In the genomic region with DNA sequence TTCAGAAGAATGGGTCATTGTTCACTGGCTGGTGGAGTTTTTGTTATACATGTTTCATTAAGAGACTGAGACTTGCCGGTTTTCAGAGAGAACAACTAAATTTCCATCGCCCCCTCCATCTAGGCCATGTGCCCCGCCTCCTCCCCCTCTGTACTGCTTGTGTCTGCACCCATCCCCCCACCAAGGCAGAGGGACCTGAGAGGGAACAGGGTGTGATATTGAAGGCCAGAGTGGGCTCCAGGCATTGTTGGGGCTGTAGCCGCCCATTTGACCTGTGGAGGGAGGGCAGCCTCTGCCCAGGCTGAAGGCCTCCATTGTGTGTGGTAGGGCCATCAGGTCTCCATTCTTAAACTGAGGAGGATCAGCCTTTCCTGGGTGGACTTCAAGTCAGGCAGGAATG, we compare ENCODE assay signal across 24 mouse cellular contexts. TPM values are rescaled to one million over a fixed set of nuclear protein-coding genes. Genes with fewer than 3 reads are reported as not detected.
A peak's percentile ranks its signal among the peaks of the same experiment; 100 is the strongest.
DNase-seq lines count a peak whose midpoint lies in the region; ATAC-seq and TF ChIP-seq lines count a peak whose summit lies in the region.
"Had no signal": no experiment of that assay in that cellular context is flagged by ENCODE, and none has a peak within 500 bp of the region (broad histone marks: within the 10 kb centered on the region; RNA-seq: fewer than 3 reads in every experiment).

No protein-coding gene starts in this region.

- H3K4me1 ChIP-seq in hindbrain, embryonic 10.5 days (replicated peaks): peaks cover 53% of the 10 kb centered on the region
- peaks cover 33% of the 10 kb centered on the region for H3K4me1 ChIP-seq in hindbrain, embryonic 13.5 days (replicated peaks)
- peaks cover 93% of the 10 kb centered on the region for H3K4me1 ChIP-seq in E14TG2a.4 (replicated peaks; ENCODE audit: low read depth, low read length)
- H3K4me1 ChIP-seq in hindbrain, postnatal 0 days (ENCODE audit: insufficient read depth, low read length): no peaks in the 10 kb centered on the region
- H3K4me1 ChIP-seq: heart, embryonic 10.5 days had no signal

- H3K36me3 ChIP-seq in hindbrain, embryonic 10.5 days: peaks cover 99% of the 10 kb centered on the region
- peaks cover 93% of the 10 kb centered on the region for H3K36me3 ChIP-seq in hindbrain, embryonic 13.5 days
- peaks cover 100% of the 10 kb centered on the region for H3K36me3 ChIP-seq in E14TG2a.4 (ENCODE audit: insufficient read depth, low read length)
- peaks cover 64% of the 10 kb centered on the region for H3K36me3 ChIP-seq in hindbrain, postnatal 0 days (ENCODE audit: insufficient read depth, low read length)

- H3K27me3 ChIP-seq in hindbrain, embryonic 10.5 days (ENCODE audit: insufficient read depth, poor library complexity, severe bottlenecking): peaks cover 84% of the 10 kb centered on the region
- peaks cover 87% of the 10 kb centered on the region for H3K27me3 ChIP-seq in hindbrain, embryonic 13.5 days
- no peaks in the 10 kb centered on the region for H3K27me3 ChIP-seq in E14TG2a.4 (ENCODE audit: insufficient read depth, low read length)
- H3K27me3 ChIP-seq in hindbrain, postnatal 0 days (ENCODE audit: insufficient read depth, low read length): no peaks in the 10 kb centered on the region

- 36% methylated on average over 4 of the region's 4 CpGs for WGBS in hindbrain, embryonic 10.5 days
- WGBS in hindbrain, embryonic 13.5 days: 26% methylated on average over 4 of the region's 4 CpGs
- 51% methylated on average over 4 of the region's 4 CpGs for WGBS in hindbrain, postnatal 0 days

- no peaks in the 10 kb centered on the region for H3K9me3 ChIP-seq in hindbrain, embryonic 10.5 days
- H3K9me3 ChIP-seq in hindbrain, embryonic 13.5 days: no peaks in the 10 kb centered on the region
- H3K9me3 ChIP-seq in E14TG2a.4 (ENCODE audit: low read length): no peaks in the 10 kb centered on the region
- no peaks in the 10 kb centered on the region for H3K9me3 ChIP-seq in hindbrain, postnatal 0 days (ENCODE audit: low read length)
- H3K9me3 ChIP-seq: heart, embryonic 10.5 days; hindbrain, embryonic 15.5 days; neural tube, embryonic 13.5 days had no signal

- H3K9ac ChIP-seq in hindbrain, embryonic 13.5 days: no peak overlapping the region
- H3K9ac ChIP-seq in hindbrain, postnatal 0 days (replicated peaks; ENCODE audit: low read length): 0 out of 2 replicates have a peak overlapping the region, but pooled peaks have one; percentile 9
- H3K9ac ChIP-seq: hindbrain, embryonic 15.5 days; neural tube, embryonic 13.5 days had no signal

- TF ChIP-seq CTCF in E14TG2a.4 (conservative IDR thresholded peaks at IDR 0.05; ENCODE audit: low read length): no peak
- TF ChIP-seq CTCF in hindbrain, postnatal 0 days (IDR thresholded peaks at IDR 0.05; ENCODE audit: low read depth): no peak

- peak; percentile 65 for DNase-seq in hindbrain, embryonic 10.5 days (ENCODE audit: low spot score)
- DNase-seq in embryo, embryonic 10.5 days (ENCODE audit: low spot score): peak; percentile 43
- DNase-seq in hindbrain, postnatal 0 days (ENCODE audit: low spot score): no peak
- no peak for DNase-seq in adrenal gland, postnatal 14 days
- DNase-seq: cerebellum, adult 9-10 months; gastrocnemius, postnatal 36 days; kidney, adult 18-20 months; layer of hippocampus, postnatal 36 days; lung, adult 18-20 months; lung, postnatal 14 days had no signal

- H3K4me3 ChIP-seq in hindbrain, embryonic 10.5 days: no peak overlapping the region
- no peak overlapping the region for H3K4me3 ChIP-seq in hindbrain, embryonic 13.5 days
- H3K4me3 ChIP-seq in E14TG2a.4 (replicated peaks; ENCODE audit: low read length): peak overlapping the region; percentile 37; the same call in 1 of the 2 replicates
- no peak overlapping the region for H3K4me3 ChIP-seq in hindbrain, postnatal 0 days (ENCODE audit: low read length)
- H3K4me3 ChIP-seq: heart, embryonic 10.5 days; hindbrain, embryonic 15.5 days; neural tube, embryonic 13.5 days had no signal

- no peak overlapping the region for H3K4me2 ChIP-seq in hindbrain, embryonic 13.5 days
- no peak overlapping the region for H3K4me2 ChIP-seq in hindbrain, postnatal 0 days (ENCODE audit: low read depth, low read length)
- H3K4me2 ChIP-seq: hindbrain, embryonic 15.5 days; neural tube, embryonic 13.5 days had no signal

- ATAC-seq in hindbrain, embryonic 13.5 days (ENCODE audit: low FRiP score): no peak
- ATAC-seq in hindbrain, postnatal 0 days: no peak
- ATAC-seq in monocyte, adult 5-6 weeks (replicated peaks; ENCODE audit: insufficient number of reproducible peaks, low FRiP score, low TSS enrichment, poor library complexity, severe bottlenecking): no peak
- ATAC-seq: forebrain, embryonic 14.5 days had no signal

- H3K27ac ChIP-seq in hindbrain, embryonic 10.5 days: peak overlapping the region; percentile 54; the same call in 1 of the 2 replicates
- no peak overlapping the region for H3K27ac ChIP-seq in hindbrain, embryonic 13.5 days
- no peak overlapping the region for H3K27ac ChIP-seq in hindbrain, postnatal 0 days
- H3K27ac ChIP-seq: heart, embryonic 10.5 days; hindbrain, embryonic 15.5 days; kidney, postnatal 0 days; neural tube, embryonic 13.5 days had no signal

RNA-seq across cellular contexts. Expression of gene Prdm12, which starts 28.9 kb away (rescaled TPM):
- polyA plus RNA-seq in hindbrain, embryonic 10.5 days (2016; fragmentation: Nextera tagmentation; extraction: Ambion mirVana): 3.8 and 8.1 TPM in 2 replicates
- polyA plus RNA-seq in hindbrain, embryonic 13.5 days (2015; fragmentation: Nextera tagmentation; extraction: Ambion mirVana): 2.2 and 4.0 TPM in 2 replicates
- total RNA-seq in hindbrain, postnatal 0 days (2014; rRNA removed): not detected in 2 replicates
- 0.16 and 0.24 TPM in 2 replicates for polyA plus RNA-seq in hindbrain, postnatal 0 days (2015; fragmentation: Nextera tagmentation; extraction: Ambion mirVana)
- total RNA-seq in monocyte, adult 5-6 weeks (2017): not detected in 3 replicates
- total RNA-seq in adrenal gland, postnatal 14 days (2021): not detected in 2 replicates
- total RNA-seq: common myeloid progenitor, adult 5-6 weeks; gastrocnemius, postnatal 36 days; liver, adult 2 months; megakaryocyte, adult 5-6 weeks; MEL had no signal
- polyA plus RNA-seq: heart, embryonic 10.5 days; heart, postnatal 0 days; kidney, postnatal 0 days; liver, adult 2 months; small intestine, adult 2 months had no signal

RNA-seq across cellular contexts. Expression of gene Fubp3, which starts 38.5 kb away (rescaled TPM):
- 60.6 and 88.6 TPM in 2 replicates for polyA plus RNA-seq in hindbrain, embryonic 10.5 days (2016; fragmentation: Nextera tagmentation; extraction: Ambion mirVana)
- 59.2 and 62.7 TPM in 2 replicates for polyA plus RNA-seq in hindbrain, embryonic 13.5 days (2015; fragmentation: Nextera tagmentation; extraction: Ambion mirVana)
- 29.0 and 32.2 TPM in 2 replicates for total RNA-seq in hindbrain, postnatal 0 days (2014; rRNA removed)
- polyA plus RNA-seq in hindbrain, postnatal 0 days (2015; fragmentation: Nextera tagmentation; extraction: Ambion mirVana): 45.8 and 50.5 TPM in 2 replicates
- 14.6 to 21.9 TPM (median 19.6 TPM) in 3 replicates for total RNA-seq in monocyte, adult 5-6 weeks (2017)
- total RNA-seq in adrenal gland, postnatal 14 days (2021): 49.9 and 54.4 TPM in 2 replicates

RNA-seq across cellular contexts. Expression of gene Exosc2, which starts 59.6 kb away (rescaled TPM):
- polyA plus RNA-seq in hindbrain, embryonic 10.5 days (2016; fragmentation: Nextera tagmentation; extraction: Ambion mirVana): 77.9 and 102 TPM in 2 replicates
- 41.3 and 43.4 TPM in 2 replicates for polyA plus RNA-seq in hindbrain, embryonic 13.5 days (2015; fragmentation: Nextera tagmentation; extraction: Ambion mirVana)
- total RNA-seq in hindbrain, postnatal 0 days (2014; rRNA removed): 17.2 and 31.1 TPM in 2 replicates
- polyA plus RNA-seq in hindbrain, postnatal 0 days (2015; fragmentation: Nextera tagmentation; extraction: Ambion mirVana): 35.6 and 36.5 TPM in 2 replicates
- 25.4 to 40.2 TPM (median 28.2 TPM) in 3 replicates for total RNA-seq in monocyte, adult 5-6 weeks (2017)
- total RNA-seq in adrenal gland, postnatal 14 days (2021): 22.8 and 25.3 TPM in 2 replicates

Comparison
In these comparisons a context has a peak if more than half of its experiments do, and no peak if none do; other contexts are left out.
1. DNase-seq: peak in hindbrain, embryonic 10.5 days (single experiment) and embryo, embryonic 10.5 days (single experiment); none in hindbrain, postnatal 0 days (single experiment) and adrenal gland, postnatal 14 days (single experiment).